30 mouse cellular contexts compared by ENCODE assay signal in the genomic region with DNA sequence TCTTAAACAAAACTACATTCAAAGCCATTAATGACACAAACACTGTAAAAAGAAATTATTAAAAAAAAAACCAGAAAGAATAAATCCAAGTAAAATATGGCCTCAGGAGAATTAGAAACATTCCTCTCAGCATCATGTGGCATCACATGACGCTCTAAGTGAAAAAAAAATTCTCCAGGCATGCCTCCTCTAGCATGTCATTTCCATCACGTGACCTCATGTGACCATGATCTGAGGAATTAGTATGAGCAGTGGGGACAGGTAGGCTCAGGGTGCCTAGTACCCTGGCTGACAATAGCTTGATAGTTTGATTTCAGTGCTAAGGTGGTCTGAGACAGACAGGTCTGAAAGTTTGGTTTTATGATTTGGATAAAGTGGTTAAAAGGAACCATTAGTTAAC.
"Had no signal": no experiment of that assay in that cellular context is flagged by ENCODE, and none has a peak within 500 bp of the region (broad histone marks: within the 10 kb centered on the region; RNA-seq: fewer than 3 reads in every experiment).

No protein-coding gene starts in this region.

- H3K9me3 ChIP-seq: limb, embryonic 10.5 days; limb, embryonic 12.5 days; limb, embryonic 13.5 days; limb, embryonic 15.5 days; liver, embryonic 12.5 days; liver, embryonic 13.5 days; liver, embryonic 15.5 days; lung, embryonic 15.5 days; megakaryocyte, embryonic 14.5 days; midbrain, embryonic 10.5 days; midbrain, embryonic 12.5 days; midbrain, embryonic 13.5 days; midbrain, embryonic 15.5 days; neural tube, embryonic 12.5 days had no signal

- H3K9ac ChIP-seq: limb, embryonic 12.5 days; limb, embryonic 13.5 days; limb, embryonic 15.5 days; liver, embryonic 12.5 days; liver, embryonic 13.5 days; liver, embryonic 14.5 days; liver, embryonic 15.5 days; liver, postnatal 0 days; lung, embryonic 14.5 days; lung, embryonic 15.5 days; midbrain, embryonic 12.5 days; midbrain, embryonic 13.5 days; midbrain, embryonic 15.5 days; neural tube, embryonic 12.5 days had no signal

- H3K27ac ChIP-seq: limb, embryonic 10.5 days; limb, embryonic 12.5 days; limb, embryonic 13.5 days; limb, embryonic 15.5 days; liver, embryonic 12.5 days; liver, embryonic 13.5 days; liver, embryonic 14.5 days; liver, embryonic 15.5 days; lung, embryonic 15.5 days; macrophage; midbrain, embryonic 10.5 days; midbrain, embryonic 12.5 days; midbrain, embryonic 13.5 days; midbrain, embryonic 15.5 days; neural tube, embryonic 12.5 days had no signal

- H3K4me2 ChIP-seq: limb, embryonic 12.5 days; limb, embryonic 13.5 days; limb, embryonic 15.5 days; liver, embryonic 11.5 days; liver, embryonic 12.5 days; liver, embryonic 13.5 days; liver, embryonic 15.5 days; lung, embryonic 14.5 days; lung, embryonic 15.5 days; midbrain, embryonic 11.5 days; midbrain, embryonic 12.5 days; midbrain, embryonic 13.5 days; midbrain, embryonic 15.5 days; neural tube, embryonic 12.5 days had no signal

- H3K4me3 ChIP-seq: limb, embryonic 10.5 days; limb, embryonic 12.5 days; limb, embryonic 13.5 days; limb, embryonic 15.5 days; liver, embryonic 12.5 days; liver, embryonic 13.5 days; liver, embryonic 15.5 days; lung, embryonic 15.5 days; megakaryocyte, embryonic 14.5 days; midbrain, embryonic 10.5 days; midbrain, embryonic 12.5 days; midbrain, embryonic 13.5 days; midbrain, embryonic 15.5 days; myocyte; neural tube, embryonic 12.5 days had no signal

- DNase-seq: left cerebral cortex, postnatal 4 days; liver; liver, embryonic 13.5 days; liver, postnatal 0 days; lung, adult 18-20 months; lung, adult 2 months; lung, embryonic 14.5 days; lung, postnatal 10 days; lung, postnatal 14 days; lung, postnatal 36 days; lung, postnatal 4 days; midbrain, embryonic 14.5 days had no signal

- H3K36me3 ChIP-seq: limb, embryonic 10.5 days; limb, embryonic 12.5 days; limb, embryonic 13.5 days; limb, embryonic 15.5 days; liver, embryonic 12.5 days; liver, embryonic 13.5 days; liver, embryonic 15.5 days; lung, embryonic 15.5 days; midbrain, embryonic 10.5 days; midbrain, embryonic 12.5 days; midbrain, embryonic 13.5 days; midbrain, embryonic 15.5 days; neural tube, embryonic 12.5 days had no signal

- H3K27me3 ChIP-seq: limb, embryonic 12.5 days; limb, embryonic 13.5 days; limb, embryonic 15.5 days; liver, embryonic 12.5 days; liver, embryonic 13.5 days; liver, embryonic 15.5 days; lung, embryonic 15.5 days; megakaryocyte, embryonic 14.5 days; midbrain, embryonic 12.5 days; midbrain, embryonic 13.5 days; midbrain, embryonic 15.5 days; neural tube, embryonic 12.5 days had no signal

- H3K4me1 ChIP-seq: limb, embryonic 10.5 days; limb, embryonic 12.5 days; limb, embryonic 13.5 days; limb, embryonic 15.5 days; liver, embryonic 12.5 days; liver, embryonic 13.5 days; liver, embryonic 15.5 days; lung, embryonic 15.5 days; midbrain, embryonic 10.5 days; midbrain, embryonic 12.5 days; midbrain, embryonic 13.5 days; midbrain, embryonic 15.5 days; neural tube, embryonic 12.5 days had no signal
